Mouse (Mus musculus): ENCODE results near the gene Polr3e.

DNA sequence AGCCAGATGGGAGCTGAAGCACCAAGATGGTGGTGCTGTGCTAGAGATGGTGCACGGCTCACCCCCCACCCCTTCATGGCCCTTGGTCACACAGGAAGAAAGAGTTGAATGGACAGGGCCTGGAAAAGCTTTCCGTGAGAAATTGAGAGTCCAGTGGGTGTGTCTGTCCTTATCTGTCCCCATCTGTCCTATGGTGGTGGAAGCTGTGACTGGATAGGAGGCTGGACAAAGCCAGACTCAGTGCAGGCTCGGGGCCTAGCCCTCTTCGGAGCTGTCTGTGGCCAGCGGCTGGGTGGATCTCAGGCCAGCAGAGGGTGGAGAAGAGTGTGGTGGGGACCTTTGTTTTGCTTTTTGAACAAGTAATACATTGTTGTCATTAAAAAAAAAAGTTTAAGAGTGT is 24.4 kb upstream of the Polr3e start:
- no peak for TF ChIP-seq CTCF (IDR thresholded peaks at IDR 0.05; ENCODE audit: borderline replicate concordance, insufficient read depth, low read length)
- no peak for TF ChIP-seq POLR2A (IDR thresholded peaks at IDR 0.05; ENCODE audit: low read depth, low read length)
